Comparison of ENCODE assay signal across 23 mouse cellular contexts in the genomic region with DNA sequence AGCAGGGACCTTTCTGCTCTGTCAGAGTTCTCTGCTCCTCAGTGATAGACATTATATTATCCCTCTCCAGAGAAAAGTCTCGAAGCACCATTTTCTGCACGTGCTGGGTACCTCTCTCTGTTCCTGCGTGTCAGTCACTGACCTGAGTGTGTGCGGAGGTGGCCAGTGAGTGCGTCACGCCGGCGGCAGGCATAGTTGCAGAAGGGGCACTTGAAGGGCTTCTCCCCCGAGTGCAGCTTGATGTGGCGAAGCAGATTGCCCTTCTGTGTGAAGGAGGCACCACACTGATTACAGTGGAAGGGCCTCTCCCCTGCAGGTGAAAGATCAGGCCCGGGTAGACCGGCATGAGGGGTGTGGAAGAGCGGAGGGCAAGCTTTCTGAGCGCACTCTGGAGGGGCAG.
"Had no signal": no experiment of that assay in that cellular context is flagged by ENCODE, and none has a peak within 500 bp of the region (broad histone marks: within the 10 kb centered on the region; RNA-seq: fewer than 3 reads in every experiment).

No protein-coding gene starts in this region.

- H3K9me3 ChIP-seq: heart, embryonic 13.5 days; heart, embryonic 15.5 days; hindbrain, embryonic 13.5 days; hindbrain, embryonic 15.5 days; kidney, embryonic 15.5 days; limb, embryonic 12.5 days; liver, embryonic 13.5 days had no signal

- H3K27me3 ChIP-seq: heart, embryonic 15.5 days; hindbrain, embryonic 13.5 days; hindbrain, embryonic 15.5 days; limb, embryonic 12.5 days had no signal

- H3K9ac ChIP-seq: heart, embryonic 13.5 days; heart, embryonic 15.5 days; hindbrain, embryonic 13.5 days; hindbrain, embryonic 15.5 days; kidney, embryonic 15.5 days; limb, embryonic 12.5 days; liver, embryonic 13.5 days had no signal

- H3K36me3 ChIP-seq: heart, embryonic 15.5 days; liver, embryonic 13.5 days had no signal

- H3K27ac ChIP-seq: heart, embryonic 13.5 days; heart, embryonic 15.5 days; hindbrain, embryonic 13.5 days; hindbrain, embryonic 15.5 days; hindbrain, postnatal 0 days; kidney, embryonic 15.5 days; kidney, postnatal 0 days; limb, embryonic 12.5 days; liver, embryonic 13.5 days had no signal

- DNase-seq: gastrocnemius, postnatal 14 days; gastrocnemius, postnatal 36 days; heart, adult 11 months; heart, postnatal 14 days; heart, postnatal 36 days; kidney, adult 11 months; kidney, adult 2 months; kidney, adult 9 months; kidney, postnatal 14 days; kidney, postnatal 36 days; layer of hippocampus, adult 9-11 months; layer of hippocampus, postnatal 36 days; left cerebral cortex, postnatal 4 days; liver; liver, embryonic 13.5 days had no signal

- H3K4me3 ChIP-seq: heart, embryonic 13.5 days; heart, embryonic 15.5 days; hindbrain, embryonic 13.5 days; hindbrain, embryonic 15.5 days; kidney, embryonic 15.5 days; limb, embryonic 12.5 days; liver, embryonic 13.5 days had no signal
